7 mouse cellular contexts compared by ENCODE assay signal in genomic region chr10:67537151-67537994, GRCm38 (mm10). TPM values are rescaled to one million over a fixed set of nuclear protein-coding genes. Genes with fewer than 3 reads are reported as not detected.
DNase-seq lines count a peak whose midpoint lies in the region; ATAC-seq and TF ChIP-seq lines count a peak whose summit lies in the region.

No protein-coding gene starts in this region.

- H3K27me3 ChIP-seq in embryonic facial prominence, embryonic 11.5 days (ENCODE audit: control insufficient read depth, insufficient read depth, low read length) = peaks cover 63% of the 10 kb centered on the region
- H3K27me3 ChIP-seq in kidney, adult 2 months (replicated peaks; ENCODE audit: control insufficient read depth, insufficient read depth, low read length) = peaks cover 3% of the 10 kb centered on the region; the same call in 1 of the 2 replicates
- H3K27me3 ChIP-seq in limb, embryonic 12.5 days = peaks cover 90% of the 10 kb centered on the region
- peaks cover 84% of the 10 kb centered on the region for H3K27me3 ChIP-seq in midbrain, embryonic 15.5 days (replicated peaks)
- peaks cover 21% of the 10 kb centered on the region for H3K27me3 ChIP-seq in spleen, adult 2 months (ENCODE audit: control insufficient read depth, insufficient read depth, low read length)

- WGBS in embryonic facial prominence, embryonic 11.5 days = under 1% methylated on average over 51 of the region's 51 CpGs
- WGBS in kidney, adult 2 months = under 1% methylated on average over 51 of the region's 51 CpGs
- WGBS in limb, embryonic 12.5 days = under 1% methylated on average over 51 of the region's 51 CpGs
- under 1% methylated on average over 51 of the region's 51 CpGs for WGBS in midbrain, embryonic 15.5 days
- under 1% methylated on average over 51 of the region's 51 CpGs for WGBS in spleen, adult 2 months

- peak overlapping the region; percentile 61 for H3K4me3 ChIP-seq in embryonic facial prominence, embryonic 11.5 days (ENCODE audit: low read depth, low read length)
- H3K4me3 ChIP-seq in kidney, adult 2 months (ENCODE audit: insufficient read depth, low read depth, low read length) = peak overlapping the region; percentile 80
- peak overlapping the region; percentile 51 for H3K4me3 ChIP-seq in limb, embryonic 12.5 days (replicated peaks)
- peak overlapping the region; percentile 51 for H3K4me3 ChIP-seq in midbrain, embryonic 15.5 days
- peak overlapping the region; percentile 75 for H3K4me3 ChIP-seq in spleen, adult 2 months (ENCODE audit: extremely low read depth, insufficient read depth, insufficient read length)

- H3K36me3 ChIP-seq in embryonic facial prominence, embryonic 11.5 days (replicated peaks; ENCODE audit: control insufficient read depth, insufficient read depth, low read depth, low read length) = no peaks in the 10 kb centered on the region
- no peaks in the 10 kb centered on the region for H3K36me3 ChIP-seq in kidney, adult 2 months (ENCODE audit: control insufficient read depth, insufficient read depth, low read length)
- H3K36me3 ChIP-seq in limb, embryonic 12.5 days = no peaks in the 10 kb centered on the region
- H3K36me3 ChIP-seq in midbrain, embryonic 15.5 days (replicated peaks) = no peaks in the 10 kb centered on the region
- H3K36me3 ChIP-seq in spleen, adult 2 months (ENCODE audit: control insufficient read depth, insufficient read depth, low read length) = 0 out of 2 replicates have a peak, but pooled peaks cover 3% of the 10 kb centered on the region

- H3K9me3 ChIP-seq in embryonic facial prominence, embryonic 11.5 days (replicated peaks; ENCODE audit: control insufficient read depth, low read length) = no peaks in the 10 kb centered on the region
- no peaks in the 10 kb centered on the region for H3K9me3 ChIP-seq in limb, embryonic 12.5 days
- no peaks in the 10 kb centered on the region for H3K9me3 ChIP-seq in midbrain, embryonic 15.5 days

- ATAC-seq in embryonic facial prominence, embryonic 11.5 days (replicated peaks; ENCODE audit: insufficient number of reproducible peaks, low FRiP score, low TSS enrichment, low read depth) = peak; percentile 75
- ATAC-seq in limb, embryonic 12.5 days (ENCODE audit: insufficient number of reproducible peaks, insufficient read depth, low FRiP score, low TSS enrichment, low read depth) = peak; percentile 91
- peak; percentile 86 for ATAC-seq in midbrain, embryonic 15.5 days (replicated peaks)

- TF ChIP-seq POLR2A in kidney, adult 2 months (IDR thresholded peaks at IDR 0.05; ENCODE audit: low read depth, low read length) = no peak
- TF ChIP-seq POLR2A in spleen, adult 2 months (IDR thresholded peaks at IDR 0.05; ENCODE audit: low read depth, low read length) = no peak

- peak overlapping the region; percentile 53 for H3K9ac ChIP-seq in embryonic facial prominence, embryonic 11.5 days (replicated peaks; ENCODE audit: low read length)
- H3K9ac ChIP-seq in limb, embryonic 12.5 days (replicated peaks) = peak overlapping the region; percentile 49; the same call in 1 of the 2 replicates
- peak overlapping the region; percentile 34 for H3K9ac ChIP-seq in midbrain, embryonic 15.5 days

- no peak overlapping the region for H3K27ac ChIP-seq in embryonic facial prominence, embryonic 11.5 days (replicated peaks; ENCODE audit: low read depth, low read length)
- H3K27ac ChIP-seq in kidney, adult 2 months (ENCODE audit: insufficient read depth, low read depth, low read length) = 0 out of 2 replicates have a peak overlapping the region, but pooled peaks have one; percentile 72
- no peak overlapping the region for H3K27ac ChIP-seq in limb, embryonic 12.5 days
- no peak overlapping the region for H3K27ac ChIP-seq in midbrain, embryonic 15.5 days
- H3K27ac ChIP-seq in spleen, adult 2 months (ENCODE audit: insufficient read depth, low read length) = peak overlapping the region; percentile 89

- no peak for TF ChIP-seq CTCF in kidney, adult 2 months (conservative IDR thresholded peaks at IDR 0.05; ENCODE audit: insufficient read depth, insufficient read length, low read depth, low read length)
- no peak for TF ChIP-seq CTCF in spleen, adult 2 months (IDR thresholded peaks at IDR 0.05; ENCODE audit: extremely low read depth, insufficient read depth, insufficient read length, insufficient replicate concordance)

- peaks cover 10% of the 10 kb centered on the region for H3K4me1 ChIP-seq in embryonic facial prominence, embryonic 11.5 days (ENCODE audit: control insufficient read depth, insufficient read depth, low read length)
- no peaks in the 10 kb centered on the region for H3K4me1 ChIP-seq in kidney, adult 2 months (ENCODE audit: control insufficient read depth, insufficient read depth, low read length)
- H3K4me1 ChIP-seq in limb, embryonic 12.5 days (replicated peaks) = peaks cover 42% of the 10 kb centered on the region
- H3K4me1 ChIP-seq in midbrain, embryonic 15.5 days = peaks cover 53% of the 10 kb centered on the region
- peaks cover 5% of the 10 kb centered on the region for H3K4me1 ChIP-seq in spleen, adult 2 months (ENCODE audit: control insufficient read depth, insufficient read depth, insufficient read length)

- peak; percentile 94 for DNase-seq in adrenal gland, postnatal 14 days
- DNase-seq in embryonic facial prominence, embryonic 11.5 days (ENCODE audit: low spot score) = peak; percentile 93
- peak; percentile 95 to 96 for DNase-seq in heart, adult 18-20 months
- DNase-seq in kidney, adult 2 months = peak; percentile 96
- peak; percentile 91 to 96 for DNase-seq in spleen, adult 2 months (ENCODE audit: low read depth in 1 of 2, low spot score in 2 of 2)

- peak overlapping the region; percentile 90 for H3K4me2 ChIP-seq in embryonic facial prominence, embryonic 11.5 days (ENCODE audit: low read depth, low read length)
- H3K4me2 ChIP-seq in limb, embryonic 12.5 days = peak overlapping the region; percentile 99
- peak overlapping the region; percentile 88 for H3K4me2 ChIP-seq in midbrain, embryonic 15.5 days

RNA-seq across cellular contexts. Expression of gene Egr2, which starts 2.1 kb away (rescaled TPM):
- 1.2 and 2.6 TPM in 2 replicates for total RNA-seq in adrenal gland, postnatal 14 days (2021)
- polyA plus RNA-seq in embryonic facial prominence, embryonic 11.5 days (2014; fragmentation: Nextera tagmentation; extraction: Ambion mirVana) = 0.73 and 1.0 TPM in 2 replicates
- total RNA-seq in heart, adult 18-20 months (2021) = under 1 TPM; 0.75 to 0.92 TPM
- polyA plus RNA-seq in kidney, adult 2 months (2012; rRNA removed) = 0.57 and 1.8 TPM in 2 replicates
- 0.19 and 0.24 TPM in 2 replicates for polyA plus RNA-seq in limb, embryonic 12.5 days (2016; fragmentation: Nextera tagmentation; extraction: Ambion mirVana)
- 0.29 and 0.72 TPM in 2 replicates for polyA plus RNA-seq in midbrain, embryonic 15.5 days (2015; fragmentation: Nextera tagmentation; extraction: Ambion mirVana)
- 12.5 and 17.7 TPM in 2 replicates for polyA plus RNA-seq in spleen, adult 2 months (2012; rRNA removed)

RNA-seq across cellular contexts. Expression of gene Ado, which starts 11.4 kb away (rescaled TPM):
- 24.2 and 25.9 TPM in 2 replicates for total RNA-seq in adrenal gland, postnatal 14 days (2021)
- 97.8 and 107 TPM in 2 replicates for polyA plus RNA-seq in embryonic facial prominence, embryonic 11.5 days (2014; fragmentation: Nextera tagmentation; extraction: Ambion mirVana)
- total RNA-seq in heart, adult 18-20 months (2021) = 10 to 100 TPM; 16.0 to 18.3 TPM
- polyA plus RNA-seq in kidney, adult 2 months (2012; rRNA removed) = 7.7 and 10.1 TPM in 2 replicates
- 80.9 and 81.4 TPM in 2 replicates for polyA plus RNA-seq in limb, embryonic 12.5 days (2016; fragmentation: Nextera tagmentation; extraction: Ambion mirVana)
- polyA plus RNA-seq in midbrain, embryonic 15.5 days (2015; fragmentation: Nextera tagmentation; extraction: Ambion mirVana) = 73.8 and 76.5 TPM in 2 replicates
- polyA plus RNA-seq in spleen, adult 2 months (2012; rRNA removed) = 9.6 and 13.2 TPM in 2 replicates

Comparison
In these comparisons a context has a peak if more than half of its experiments do, and no peak if none do; other contexts are left out.
1. H3K27ac ChIP-seq: peak in kidney, adult 2 months (single experiment) and spleen, adult 2 months (single experiment); none in embryonic facial prominence, embryonic 11.5 days (single experiment), limb, embryonic 12.5 days (single experiment) and midbrain, embryonic 15.5 days (single experiment).
2. Peak in every context shown above with its lines, with median percentiles within 50 percentile points of each other: DNase-seq, ATAC-seq, H3K4me2 ChIP-seq, H3K4me3 ChIP-seq and H3K9ac ChIP-seq.